Mouse (Mus musculus) midbrain, embryonic 14.5 days (tissue): ENCODE measurements around the gene Rpl10. TPM values are rescaled to one million over a fixed set of nuclear protein-coding genes. Genes with fewer than 3 reads are reported as not detected.

Source experiments
- ATAC-seq: fragments of 200-750 bp; cut with Nextera tagmentation; 2 replicates; pipeline ENCODE4 v1.8.0; 2017; ENCODE audit warnings: moderate number of reproducible peaks, moderate library complexity; ENCODE audit not compliant: low FRiP score, low TSS enrichment
- DNase-seq: peaks from one replicate; pipeline ENCODE4 v3.0.0-alpha.2; 2015
- H3K27ac ChIP-seq: fragments of 300-500 bp; sonication (generic); replicated peaks from 2 replicates; pipeline ENCODE4 v1.5.1; 2014; ENCODE audit warnings: mild to moderate bottlenecking, low read depth, low read length, moderate library complexity
- H3K27me3 ChIP-seq: fragments of 300-500 bp; sonication (generic); 2 replicates; pipeline ENCODE4 v1.6.1; 2014; ENCODE audit warnings: low read length, control low read depth, mixed read lengths; ENCODE audit not compliant: control insufficient read depth, insufficient read depth
- H3K36me3 ChIP-seq: fragments of 300-500 bp; sonication (generic); 2 replicates; pipeline ENCODE4 v1.6.1; 2014; ENCODE audit warnings: low read length, control low read depth; ENCODE audit not compliant: control insufficient read depth, insufficient read depth
- H3K4me1 ChIP-seq: fragments of 300-500 bp; sonication (generic); 2 replicates; pipeline ENCODE4 v1.6.1; 2014; ENCODE audit warnings: mild to moderate bottlenecking, antibody characterized with exemption, low read length, control low read depth; ENCODE audit not compliant: control insufficient read depth, insufficient read depth
- H3K4me2 ChIP-seq: fragments of 300-500 bp; sonication (generic); 2 replicates; pipeline ENCODE4 v1.6.1; 2014; ENCODE audit warnings: mild to moderate bottlenecking, low read length, moderate library complexity
- H3K4me3 ChIP-seq: fragments of 300-500 bp; sonication (generic); replicated peaks from 2 replicates; pipeline ENCODE4 v1.5.1; 2014; ENCODE audit warnings: low read depth, low read length
- H3K9ac ChIP-seq: fragments of 300-500 bp; sonication (generic); replicated peaks from 2 replicates; pipeline ENCODE4 v1.6.1; 2014; ENCODE audit warnings: mild to moderate bottlenecking, low read length, moderate library complexity
- H3K9me3 ChIP-seq: fragments of 300-500 bp; sonication (generic); 2 replicates; pipeline ENCODE4 v1.6.1; 2016; ENCODE audit warnings: low read length, control low read depth, mixed read lengths; ENCODE audit not compliant: control insufficient read depth
- WGBS: fragments of 180-500 bp; shearing (Covaris S2); extraction: QIAGEN DNeasy Blood & Tissue Kit; methylation state at CpG from one replicate; pipeline ENCODE4 v1.1.7; 2014; 5-methylcytosine and 5-hydroxymethylcytosine counted together
- polyA plus RNA-seq: library from polyadenylated mRNA; unstranded; fragments of >200 nt; fragmentation: Nextera tagmentation; extraction: Ambion mirVana; gene quantifications from 2 replicates; pipeline ENCODE4 v1.2.1, GENCODE M21; 2014

Gene Rpl10
- polyA plus RNA-seq, result 527 and 538 TPM in 2 replicates

GRCm38 (mm10) chrX:74270062-74270901, at the start of gene Rpl10:
Rpl10 (plus strand) TSS chrX:74270812.
- 18% methylated on average over 42 of the region's 42 CpGs for WGBS
- H3K27me3 ChIP-seq, result no peaks in the 10 kb centered on the region
- peaks cover 12% of the 10 kb centered on the region; the same call in 1 of the 2 replicates for H3K36me3 ChIP-seq
- peak within 1 kb of the TSS; percentile 61 for H3K4me2 ChIP-seq
- peak within 1 kb of the TSS; percentile 52 for H3K4me3 ChIP-seq
- H3K4me1 ChIP-seq, result 0 out of 2 replicates have a peak, but pooled peaks cover 2% of the 10 kb centered on the region
- H3K9ac ChIP-seq, result peak within 1 kb of the TSS; percentile 65
- H3K9me3 ChIP-seq, result no peaks in the 10 kb centered on the region
- H3K27ac ChIP-seq, result peak within 1 kb of the TSS; percentile 97
- peak; percentile 95 for DNase-seq
- peak; percentile 95 for ATAC-seq

- Histone ChIP-seq H3K27ac (no peak overlapping the region), H3K4me3 (no peak overlapping the region), H3K4me2 (no peak overlapping the region), H3K9ac (no peak overlapping the region), H3K9me3 (no peaks in the 10 kb centered on the region), H3K36me3 (peaks cover 100% of the 10 kb centered on the region), H3K4me1 (no peaks in the 10 kb centered on the region), H3K27me3 (no peaks in the 10 kb centered on the region)
- DNase-seq (no peak), ATAC-seq (no peak)
- 61% methylated on average over 1 of the region's 1 CpGs for WGBS
Measured at GRCm38 (mm10) chrX:74230038-74230437, 40.6 kb upstream of the Rpl10 start.

- no peaks in the 10 kb centered on the region for H3K27me3 ChIP-seq
- H3K4me3 ChIP-seq, result no peak overlapping the region
- ATAC-seq (no peak), DNase-seq (no peak)
- no peaks in the 10 kb centered on the region for H3K9me3 ChIP-seq
- WGBS, result 91% methylated on average over 5 of the region's 5 CpGs
- H3K27ac ChIP-seq, result no peak overlapping the region
- no peak overlapping the region for H3K4me2 ChIP-seq
- no peaks in the 10 kb centered on the region for H3K4me1 ChIP-seq
- H3K36me3 ChIP-seq, result peaks cover 95% of the 10 kb centered on the region
- H3K9ac ChIP-seq, result no peak overlapping the region
Measured at GRCm38 (mm10) chrX:74233196-74233595, 37.4 kb upstream of the Rpl10 start.

GRCm38 (mm10) chrX:74240332-74240731, 30.3 kb upstream of the Rpl10 start:
- Histone ChIP-seq H3K36me3 (peaks cover 73% of the 10 kb centered on the region), H3K4me2 (no peak overlapping the region), H3K27ac (no peak overlapping the region), H3K4me3 (no peak overlapping the region), H3K4me1 (peaks cover 6% of the 10 kb centered on the region; the same call in 1 of the 2 replicates), H3K9me3 (no peaks in the 10 kb centered on the region), H3K27me3 (no peaks in the 10 kb centered on the region), H3K9ac (no peak overlapping the region)
- DNase-seq (no peak), ATAC-seq (no peak)
- 96% methylated on average over 4 of the region's 4 CpGs for WGBS

GRCm38 (mm10) chrX:74243396-74243795, 27.2 kb upstream of the Rpl10 start:
- Histone ChIP-seq H3K4me3 (peak overlapping the region; percentile 54), H3K27ac (no peak overlapping the region), H3K36me3 (peaks cover 46% of the 10 kb centered on the region), H3K4me1 (peaks cover 6% of the 10 kb centered on the region; the same call in 1 of the 2 replicates), H3K9ac (no peak overlapping the region), H3K9me3 (no peaks in the 10 kb centered on the region), H3K4me2 (peak overlapping the region; percentile 68), H3K27me3 (no peaks in the 10 kb centered on the region)
- DNase-seq (no peak), ATAC-seq (no peak)
- WGBS, result 87% methylated on average over 2 of the region's 2 CpGs

- peak overlapping the region; percentile 54 for H3K4me3 ChIP-seq
- no peaks in the 10 kb centered on the region for H3K27me3 ChIP-seq
- ATAC-seq, result no peak
- peak overlapping the region; percentile 68 for H3K4me2 ChIP-seq
- peak; percentile 2 for DNase-seq
- peak overlapping the region; percentile 86; the same call in 1 of the 2 replicates for H3K27ac ChIP-seq
- 72% methylated on average over 3 of the region's 3 CpGs for WGBS
- H3K9me3 ChIP-seq, result no peaks in the 10 kb centered on the region
- H3K4me1 ChIP-seq, result peaks cover 6% of the 10 kb centered on the region; the same call in 1 of the 2 replicates
- no peak overlapping the region; the same call in 1 of the 2 replicates for H3K9ac ChIP-seq
- peaks cover 43% of the 10 kb centered on the region for H3K36me3 ChIP-seq
Measured at GRCm38 (mm10) chrX:74243807-74244206, 26.8 kb upstream of the Rpl10 start.

GRCm38 (mm10) chrX:74244614-74245083, 26.0 kb upstream of the Rpl10 start:
- peak overlapping the region; percentile 68 for H3K4me2 ChIP-seq
- peak overlapping the region; percentile 54 for H3K4me3 ChIP-seq
- H3K4me1 ChIP-seq, result peaks cover 6% of the 10 kb centered on the region; the same call in 1 of the 2 replicates
- WGBS, result 27% methylated on average over 2 of the region's 3 CpGs
- H3K9ac ChIP-seq, result peak overlapping the region; percentile 76
- ATAC-seq (peak; percentile 44), DNase-seq (peak; percentile 71)
- no peaks in the 10 kb centered on the region for H3K9me3 ChIP-seq
- H3K36me3 ChIP-seq, result peaks cover 34% of the 10 kb centered on the region
- H3K27me3 ChIP-seq, result no peaks in the 10 kb centered on the region
- H3K27ac ChIP-seq, result peak overlapping the region; percentile 86

GRCm38 (mm10) chrX:74245107-74245506, 25.5 kb upstream of the Rpl10 start:
- Histone ChIP-seq H3K4me1 (peaks cover 6% of the 10 kb centered on the region; the same call in 1 of the 2 replicates), H3K27ac (peak overlapping the region; percentile 86), H3K4me3 (peak overlapping the region; percentile 54), H3K9ac (peak overlapping the region; percentile 76), H3K36me3 (peaks cover 30% of the 10 kb centered on the region), H3K9me3 (no peaks in the 10 kb centered on the region), H3K27me3 (no peaks in the 10 kb centered on the region), H3K4me2 (peak overlapping the region; percentile 68)
- no peak for ATAC-seq
- peak; percentile 5 for DNase-seq
- WGBS, result 35% methylated on average over 1 of the region's 1 CpGs
